Mouse (Mus musculus): ENCODE results near the gene Gm10130. TPM values are rescaled to one million over a fixed set of nuclear protein-coding genes. Genes with fewer than 3 reads are reported as not detected.

Gene Gm10130
- polyA plus RNA-seq (2014; fragmentation: Illumina TruSeq; extraction: RNeasy Lipid Tissue Mini Kit (QIAGEN cat#74804); ENCODE audit: insufficient read depth, low read depth, low replicate concordance) = not detected

DNA sequence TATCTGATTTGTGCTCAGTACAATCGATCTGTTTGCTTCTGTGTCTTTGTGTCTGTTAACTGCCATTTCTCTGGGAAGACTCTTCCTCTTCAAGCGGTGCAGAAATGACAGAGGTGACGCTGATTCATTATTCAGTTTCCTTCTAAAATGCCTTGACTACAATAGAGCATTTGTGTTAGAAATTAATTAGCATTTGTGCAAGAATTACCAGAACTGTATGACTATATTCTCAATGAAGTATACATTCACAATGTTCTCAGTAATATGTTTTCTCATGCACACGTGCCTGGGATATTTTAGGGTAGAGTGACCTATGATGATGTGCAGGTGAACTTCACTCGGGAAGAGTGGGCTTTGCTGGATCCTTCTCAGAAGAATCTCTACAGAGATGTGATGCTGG is at the start of gene Gm10130:
Gene Gm10130, plus strand, starts transcription at position 301 of the 400 bp plus-strand sequence.

GRCm38 (mm10) chr2:150362113-150362877 is 38.8 kb downstream of the Gm10130 start, which contains the start of gene 3300002I08Rik:
Gene 3300002I08Rik, minus strand, starts transcription at chr2:150362765.

Other genes with a start within 250 kb of the Gm10130 start
- 7.8 TPM for gene Zfp120, start 187.0 kb upstream of the Gm10130 start, polyA plus RNA-seq (2014; fragmentation: Illumina TruSeq; extraction: RNeasy Lipid Tissue Mini Kit (QIAGEN cat#74804); ENCODE audit: insufficient read depth, low read depth, low replicate concordance)
- gene Gm10770, start 144.0 kb upstream of the Gm10130 start, polyA plus RNA-seq (2014; fragmentation: Illumina TruSeq; extraction: RNeasy Lipid Tissue Mini Kit (QIAGEN cat#74804); ENCODE audit: insufficient read depth, low read depth, low replicate concordance) = not detected
- gene Gm14139, start 141.9 kb upstream of the Gm10130 start, polyA plus RNA-seq (2014; fragmentation: Illumina TruSeq; extraction: RNeasy Lipid Tissue Mini Kit (QIAGEN cat#74804); ENCODE audit: insufficient read depth, low read depth, low replicate concordance) = not detected
- 1.3 TPM for gene Zfp937, start 105.6 kb upstream of the Gm10130 start, polyA plus RNA-seq (2014; fragmentation: Illumina TruSeq; extraction: RNeasy Lipid Tissue Mini Kit (QIAGEN cat#74804); ENCODE audit: insufficient read depth, low read depth, low replicate concordance)
- gene Gm21994, start 68.1 kb upstream of the Gm10130 start, polyA plus RNA-seq (2014; fragmentation: Illumina TruSeq; extraction: RNeasy Lipid Tissue Mini Kit (QIAGEN cat#74804); ENCODE audit: insufficient read depth, low read depth, low replicate concordance) = 1.3 TPM
- not detected for gene Gm14124, start 66.2 kb upstream of the Gm10130 start, polyA plus RNA-seq (2014; fragmentation: Illumina TruSeq; extraction: RNeasy Lipid Tissue Mini Kit (QIAGEN cat#74804); ENCODE audit: insufficient read depth, low read depth, low replicate concordance)
- gene 3300002I08Rik, start 39.1 kb downstream of the Gm10130 start, polyA plus RNA-seq (2014; fragmentation: Illumina TruSeq; extraction: RNeasy Lipid Tissue Mini Kit (QIAGEN cat#74804); ENCODE audit: insufficient read depth, low read depth, low replicate concordance) = 1.1 TPM
- gene Zfp442, start 127.8 kb downstream of the Gm10130 start, polyA plus RNA-seq (2014; fragmentation: Illumina TruSeq; extraction: RNeasy Lipid Tissue Mini Kit (QIAGEN cat#74804); ENCODE audit: insufficient read depth, low read depth, low replicate concordance) = 0.50 TPM
- gene Zfp345, start 161.4 kb downstream of the Gm10130 start, polyA plus RNA-seq (2014; fragmentation: Illumina TruSeq; extraction: RNeasy Lipid Tissue Mini Kit (QIAGEN cat#74804); ENCODE audit: insufficient read depth, low read depth, low replicate concordance) = not detected
- gene Cst7, start 246.7 kb downstream of the Gm10130 start, polyA plus RNA-seq (2014; fragmentation: Illumina TruSeq; extraction: RNeasy Lipid Tissue Mini Kit (QIAGEN cat#74804); ENCODE audit: insufficient read depth, low read depth, low replicate concordance) = 3.3 TPM

Measured in lung, adult 10 weeks (tissue).